Mouse (Mus musculus) heart, adult 10 weeks (tissue): Measurements from ENCODE around the gene Bglap2. TPM values are rescaled to one million over a fixed set of nuclear protein-coding genes. Genes with fewer than 3 reads are reported as not detected.

Source experiments
- polyA plus RNA-seq: library from polyadenylated mRNA; stranded (reverse); fragments of 350-450 nt; fragmentation: Illumina TruSeq; extraction: RNeasy Lipid Tissue Mini Kit (QIAGEN cat#74804); gene quantifications from one replicate; pipeline ENCODE4 v1.2.3, GENCODE M21; 2014; ENCODE audit warnings: low read depth, low replicate concordance

Bglap2 gene
- polyA plus RNA-seq = not detected

DNA sequence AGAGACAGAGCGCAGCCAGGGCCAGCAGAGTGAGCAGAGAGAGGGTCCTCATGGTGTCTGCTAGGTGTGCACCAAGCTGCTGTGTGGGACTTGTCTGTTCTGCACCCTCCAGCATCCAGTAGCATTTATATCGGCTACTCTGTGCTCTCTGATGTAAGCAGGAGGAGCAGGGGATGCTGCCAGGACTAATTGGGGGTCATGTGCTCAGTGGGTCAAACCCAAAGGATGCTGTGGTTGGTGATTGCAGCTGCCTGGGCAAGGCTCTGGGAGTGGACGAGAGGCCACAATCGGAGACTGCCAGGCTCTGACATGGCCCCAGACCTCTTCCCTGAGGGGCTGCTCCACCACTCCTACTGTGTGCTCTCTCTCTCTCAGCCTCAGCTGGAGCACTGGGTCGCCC lies at the start of gene Bglap2:
Gene Bglap2 (minus strand): TSS at position 101 of the 400 bp plus-strand sequence.

DNA sequence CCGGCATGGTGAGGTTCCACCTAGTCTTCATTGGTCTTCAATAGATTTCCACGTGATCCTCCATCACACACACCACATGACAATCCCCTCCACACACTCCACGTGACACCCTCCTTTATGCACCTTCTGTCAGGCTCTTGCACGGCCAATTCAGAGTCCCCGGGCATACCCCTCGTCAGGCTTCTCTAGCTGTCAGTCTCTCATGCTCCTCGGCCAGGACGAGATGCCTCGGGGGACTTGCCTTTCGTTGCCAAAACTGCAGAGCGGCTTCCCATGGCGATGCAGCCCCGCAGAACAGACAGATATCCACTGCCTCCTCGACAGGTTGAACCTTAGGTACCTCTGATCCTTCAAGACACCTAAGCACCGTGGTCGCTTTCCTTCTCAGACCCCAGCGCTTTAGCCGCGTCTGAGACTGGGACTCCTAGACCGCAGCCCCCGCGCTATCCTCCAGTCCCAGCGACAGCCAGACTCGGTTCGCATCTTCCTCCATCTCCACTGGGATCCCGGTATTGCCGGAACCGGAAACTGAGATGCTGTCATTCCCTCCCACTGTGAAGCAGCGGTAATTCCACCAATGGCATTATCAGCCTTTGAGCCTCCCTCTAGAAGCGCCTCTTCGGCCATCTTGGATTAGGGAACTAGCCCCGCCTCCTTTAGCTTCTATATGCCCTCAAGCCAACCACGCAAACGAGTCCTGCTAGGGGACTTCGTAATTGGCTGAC lies 46.3 kb upstream of the Bglap2 start, which contains the start of gene Slc25a44:
Gene Slc25a44 (minus strand): TSS at position 535 of the 725 bp plus-strand sequence.

DNA sequence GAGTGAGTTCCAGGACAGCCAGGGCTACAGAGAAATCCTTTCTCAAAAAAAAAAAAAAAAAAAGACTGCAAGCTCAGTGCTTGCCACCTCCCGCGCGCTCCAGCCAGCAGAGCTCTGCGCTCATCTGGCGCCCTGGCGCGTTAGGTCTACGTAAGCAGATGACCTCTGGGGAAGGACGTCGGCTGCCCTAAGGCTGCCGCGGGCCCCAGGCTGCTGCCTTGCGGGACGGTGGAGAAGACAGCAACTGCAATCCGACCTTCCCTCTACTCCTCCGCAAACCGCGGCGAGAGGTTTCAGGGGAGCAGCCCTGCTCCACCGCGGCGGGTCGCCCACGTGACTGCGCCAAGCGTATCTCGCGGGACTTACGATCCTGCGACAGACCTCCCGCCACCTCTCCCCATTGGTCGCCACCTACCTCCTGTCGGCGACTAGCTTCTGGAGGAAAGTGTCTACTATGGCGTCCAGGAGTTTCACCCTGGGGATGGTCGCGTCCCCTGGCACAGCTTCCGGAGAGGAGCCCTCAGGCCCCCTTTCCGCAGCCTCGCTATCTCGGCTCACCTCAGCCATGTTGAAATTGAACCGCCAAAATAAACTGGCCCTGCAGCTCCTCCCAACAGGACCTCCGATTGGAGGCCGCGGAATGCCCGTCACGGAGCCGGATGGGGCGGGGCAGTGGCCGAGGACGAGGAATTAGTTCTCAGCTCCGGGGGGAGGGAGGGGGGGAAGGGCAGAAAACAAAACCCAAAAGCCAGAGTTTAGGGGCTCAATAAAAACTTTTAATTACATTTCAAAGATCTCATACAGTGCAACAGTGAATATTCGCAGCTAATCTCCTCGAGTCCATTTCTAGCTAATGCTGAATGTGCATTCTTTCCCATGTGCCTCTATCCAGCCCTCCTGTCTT lies 31.5 kb upstream of the Bglap2 start, which contains the start of gene Pmf1:
Gene Pmf1 (minus strand): TSS at position 591 of the 904 bp plus-strand sequence.

DNA sequence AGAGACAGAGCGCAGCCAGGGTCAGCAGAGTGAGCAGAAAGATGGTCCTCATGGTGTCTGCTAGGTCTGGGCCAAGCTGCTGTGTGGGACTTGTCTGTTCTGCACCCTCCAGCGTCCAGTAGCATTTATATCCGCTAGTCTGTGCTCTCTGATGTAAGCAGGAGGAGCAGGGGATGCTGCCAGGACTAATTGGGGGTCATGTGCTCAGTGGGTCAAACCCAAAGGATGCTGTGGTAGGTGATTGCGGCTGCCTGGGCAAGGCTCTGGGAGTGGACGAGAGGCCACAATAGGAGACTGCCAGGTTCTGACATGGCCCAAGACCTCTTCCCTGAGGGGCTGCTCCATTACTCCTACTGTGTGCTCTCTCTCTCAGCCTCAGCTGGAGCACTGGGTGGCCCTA lies 5.9 kb upstream of the Bglap2 start, which contains the start of gene Bglap:
Gene Bglap (minus strand): TSS at position 101 of the 400 bp plus-strand sequence.

DNA sequence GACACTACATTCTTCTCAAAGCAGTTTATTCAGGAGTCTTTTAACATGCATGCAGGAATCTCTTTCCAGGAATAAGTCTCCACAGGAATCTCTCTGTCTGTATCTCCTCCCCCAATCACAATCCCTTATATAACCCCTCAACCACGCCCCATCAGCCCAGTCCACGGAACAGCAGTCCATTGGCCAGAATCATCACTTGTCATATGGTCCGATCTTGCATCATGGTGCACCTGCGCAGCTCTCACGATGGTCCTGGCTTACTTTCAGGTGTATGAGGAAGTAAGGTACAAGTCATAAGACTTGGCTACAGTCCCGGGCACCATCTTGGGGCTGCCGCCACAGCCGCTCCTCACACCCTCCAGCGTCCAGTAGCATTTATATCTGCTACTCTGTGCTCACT lies 5.9 kb downstream of the Bglap2 start, which contains the start of gene Bglap3:
Gene Bglap3 (minus strand): TSS at position 101 of the 400 bp plus-strand sequence.

DNA sequence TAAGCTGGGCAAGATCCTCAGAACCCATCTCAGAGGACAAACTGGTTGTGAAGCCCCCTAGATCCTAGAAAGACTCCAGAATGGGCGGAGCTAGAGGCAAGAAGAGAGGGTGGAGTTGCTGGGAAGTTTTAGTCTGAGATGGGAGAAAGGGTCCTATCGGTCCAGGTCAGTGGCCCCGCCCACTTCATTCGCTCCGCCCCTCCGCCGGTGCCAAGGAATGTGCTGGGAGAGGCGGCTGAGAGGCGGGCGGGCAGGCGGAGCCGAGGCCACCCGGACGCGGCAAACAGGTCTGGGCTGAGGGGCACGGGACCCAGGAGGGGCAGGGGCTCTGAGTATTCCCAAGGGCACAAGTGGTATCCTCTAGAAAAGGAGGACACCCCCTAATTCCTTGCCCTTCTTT lies 14.2 kb downstream of the Bglap2 start, which contains the start of gene Paqr6:
Gene Paqr6 (plus strand): TSS at position 248 of the 400 bp plus-strand sequence.

DNA sequence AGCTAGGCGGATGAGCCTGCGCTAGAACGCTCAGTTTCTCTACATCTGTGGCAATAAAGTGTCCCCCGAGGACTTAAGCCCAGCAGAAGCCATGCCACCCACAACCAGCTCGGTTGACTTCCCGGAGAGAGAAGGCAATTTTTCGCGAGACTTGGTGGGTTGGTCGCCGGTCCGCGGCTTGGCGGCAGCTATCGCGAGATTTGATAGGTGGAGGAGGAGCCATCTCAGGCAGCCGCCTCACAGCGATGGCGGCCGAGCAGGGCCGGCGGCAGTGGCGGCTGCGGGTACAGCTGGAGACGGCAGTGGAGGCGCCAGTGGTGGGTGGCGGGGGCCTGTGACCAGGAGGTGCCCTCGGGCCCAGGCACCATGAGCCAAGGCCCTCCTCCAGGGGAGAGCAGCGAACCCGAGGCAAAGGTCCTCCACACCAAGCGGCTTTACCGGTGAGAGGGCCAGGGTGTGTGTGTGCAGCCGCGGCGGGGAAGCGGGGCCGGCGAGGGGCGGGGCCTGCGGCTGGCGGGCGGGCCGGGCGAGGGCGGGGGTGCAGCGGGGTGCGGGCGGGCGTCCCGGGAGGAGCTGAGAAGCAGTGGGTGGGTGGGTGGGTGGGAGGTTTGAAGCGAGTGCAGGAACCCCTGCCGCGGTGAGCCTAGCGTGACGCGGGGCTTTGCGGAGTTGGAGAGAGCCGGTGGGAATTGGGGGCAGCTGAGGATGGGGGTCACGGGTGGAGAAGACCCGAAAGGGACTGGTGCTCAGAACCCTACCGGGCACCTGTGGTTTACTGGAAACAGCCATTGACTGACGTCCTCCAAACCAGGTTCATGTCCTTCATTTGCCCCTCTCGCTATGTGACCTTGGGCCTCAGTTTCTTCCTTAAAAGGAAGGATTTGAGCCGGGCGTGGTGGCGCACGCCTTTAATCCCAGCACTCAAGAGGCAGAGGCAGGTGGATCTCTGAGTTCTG lies 42.2 kb downstream of the Bglap2 start, which contains the start of the genes Tmem79 and Smg5:
Gene Tmem79 (minus strand): TSS at position 91 of the 956 bp plus-strand sequence.
Gene Smg5 (plus strand): TSS at position 203 of the 956 bp plus-strand sequence.

Other genes starting within 250 kb of the Bglap2 start
- 107 TPM for gene Mef2d, start 236.3 kb downstream of the Bglap2 start, polyA plus RNA-seq
- not detected for gene Rhbg, start 124.0 kb downstream of the Bglap2 start, polyA plus RNA-seq
- not detected for gene Gm38392, start 91.5 kb downstream of the Bglap2 start, polyA plus RNA-seq
- 11.3 TPM for gene Tsacc, start 81.7 kb downstream of the Bglap2 start, polyA plus RNA-seq
- gene Cct3, start 81.6 kb downstream of the Bglap2 start, polyA plus RNA-seq = 153 TPM
- gene Glmp, start 53.7 kb downstream of the Bglap2 start, polyA plus RNA-seq = 72.2 TPM
- 1.8 TPM for gene Tmem79, start 42.6 kb downstream of the Bglap2 start, polyA plus RNA-seq
- gene Smg5, start 42.4 kb downstream of the Bglap2 start, polyA plus RNA-seq = 58.8 TPM
- gene Paqr6, start 14.1 kb downstream of the Bglap2 start, polyA plus RNA-seq = 1.6 TPM
- gene Bglap3, start 6.0 kb downstream of the Bglap2 start, polyA plus RNA-seq = not detected
- not detected for gene Bglap, start 5.8 kb upstream of the Bglap2 start, polyA plus RNA-seq
- 16.4 TPM for gene Pmf1, start 31.6 kb upstream of the Bglap2 start, polyA plus RNA-seq
- gene Slc25a44, start 46.4 kb upstream of the Bglap2 start, polyA plus RNA-seq = 17.0 TPM
- 4.1 TPM for gene Sema4a, start 82.5 kb upstream of the Bglap2 start, polyA plus RNA-seq
- 80.8 TPM for gene Lmna, start 131.3 kb upstream of the Bglap2 start, polyA plus RNA-seq
- 0.34 TPM for gene Mex3a, start 153.7 kb upstream of the Bglap2 start, polyA plus RNA-seq
- gene Rab25, start 169.6 kb upstream of the Bglap2 start, polyA plus RNA-seq = not detected
- 116 TPM for gene Lamtor2, start 174.4 kb upstream of the Bglap2 start, polyA plus RNA-seq
- 60.0 TPM for gene Ubqln4, start 175.1 kb upstream of the Bglap2 start, polyA plus RNA-seq
- 76.6 TPM for gene Ssr2, start 197.2 kb upstream of the Bglap2 start, polyA plus RNA-seq
- 32.9 TPM for gene Arhgef2, start 227.3 kb upstream of the Bglap2 start, polyA plus RNA-seq